Mouse (Mus musculus): ENCODE measurements around the gene Wwtr1. TPM values are rescaled to one million over a fixed set of nuclear protein-coding genes. Genes with fewer than 3 reads are reported as not detected.

Gene Wwtr1
- total RNA-seq, 2 experiments from 2014 or later, result 57.9 to 61.6 TPM

DNA sequence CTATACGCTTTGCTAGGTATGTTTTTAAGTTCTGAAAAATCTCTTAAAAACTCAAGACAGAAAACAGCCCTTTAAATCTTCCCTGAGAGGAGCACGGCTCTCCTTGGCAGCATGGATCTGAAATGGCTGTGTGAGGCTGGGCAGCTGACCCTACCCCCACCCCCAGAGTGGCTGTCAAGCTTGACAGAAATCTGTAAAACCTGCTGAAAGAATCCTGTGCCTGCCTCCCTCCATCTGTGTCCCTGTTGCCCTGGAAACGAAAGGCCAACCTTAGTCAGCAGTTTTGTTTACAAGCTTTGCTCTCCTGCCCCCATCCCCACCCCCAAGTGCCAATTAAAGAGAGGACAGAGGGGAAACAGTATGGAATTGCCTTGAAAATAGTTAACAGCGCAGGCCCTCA lies 103.3 kb downstream of the Wwtr1 start:
- intact Hi-C loops (cut with DNase I), result no loop called here

DNA sequence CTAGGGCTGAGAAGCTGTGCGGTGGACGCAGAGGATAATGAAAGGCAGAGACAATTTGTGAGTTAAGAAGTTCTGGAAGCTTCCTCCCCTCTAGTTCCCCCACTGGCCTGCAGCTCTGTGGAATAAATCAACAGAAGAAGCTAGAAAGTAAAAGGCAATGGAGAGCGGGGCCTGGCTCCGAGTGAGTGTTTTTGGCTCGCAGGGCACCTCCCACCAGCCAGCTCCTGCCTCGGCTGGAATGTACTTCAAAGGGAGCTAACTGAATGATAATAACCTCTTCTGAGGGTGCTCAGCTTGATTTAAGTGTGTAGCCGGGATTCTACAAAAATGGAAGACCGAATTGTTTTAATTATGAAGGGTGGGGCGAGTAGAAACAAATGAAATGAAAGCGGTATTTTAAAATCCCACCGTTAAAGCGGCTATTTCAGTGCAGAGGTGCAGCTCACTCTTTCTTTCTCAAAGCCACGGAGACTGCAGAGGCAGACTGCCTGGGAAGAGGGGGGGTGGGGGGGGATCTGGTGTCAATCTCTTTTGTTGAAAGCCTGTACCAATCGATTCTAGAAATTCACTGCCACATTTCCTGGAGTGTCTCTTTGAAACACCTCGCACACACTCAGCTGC lies 104.6 kb downstream of the Wwtr1 start:
- intact Hi-C loops (cut with DNase I), result loop anchor here (1.0 to 2.0 kb wide), 3 partner anchors 44 to 144 kb away; partner anchors contain the start of gene Wwtr1
- DNase-seq (ENCODE audit: low spot score), result no peak

More for the DNA sequence above, 103.3 kb downstream of the Wwtr1 start:
- DNase-seq (ENCODE audit: low spot score), result no peak

DNA sequence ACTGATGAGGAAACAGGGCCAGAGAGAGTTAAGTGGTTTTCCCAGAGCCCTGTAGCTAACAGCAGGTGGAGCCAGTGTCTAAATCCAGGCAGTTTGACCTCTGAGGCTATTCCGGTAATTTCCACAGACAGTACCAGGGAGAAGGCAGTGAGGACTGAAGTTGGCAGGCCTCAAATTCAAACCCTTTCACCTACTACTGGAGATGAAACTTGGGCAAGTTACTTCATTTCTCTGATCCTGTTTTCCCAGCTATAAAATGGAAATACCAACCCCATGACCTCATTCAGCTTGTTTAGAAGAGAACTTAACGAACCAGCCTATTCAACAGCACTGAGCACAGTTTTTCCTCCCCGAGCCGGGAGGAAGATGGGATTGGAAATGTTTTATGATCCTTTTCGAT lies 105.4 kb downstream of the Wwtr1 start:
- DNase-seq (ENCODE audit: low spot score), result peak; percentile 31
- intact Hi-C loops (cut with DNase I), result loop anchor here (1.0 to 2.0 kb wide), 3 partner anchors 44 to 145 kb away; partner anchors contain the start of gene Wwtr1

DNA sequence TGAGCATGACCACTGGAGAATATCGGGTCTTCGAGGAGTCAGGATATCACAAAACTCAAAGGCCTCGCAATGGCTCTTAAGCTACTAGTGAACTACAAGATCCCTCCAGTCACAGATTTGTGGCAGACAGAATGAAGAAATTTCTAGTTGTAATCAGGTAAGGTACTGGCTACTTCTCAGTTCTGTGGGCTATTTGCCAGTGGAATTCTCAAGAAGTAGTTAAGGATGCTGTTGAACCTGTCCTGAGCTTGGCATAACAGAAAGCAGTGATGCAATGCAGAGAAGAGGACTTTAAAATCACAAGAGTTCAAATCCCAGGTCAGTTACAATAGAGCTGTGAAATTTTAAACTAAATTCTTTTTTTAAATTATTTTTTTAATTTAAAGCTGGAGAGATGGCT lies 106.4 kb downstream of the Wwtr1 start:
- intact Hi-C loops (cut with DNase I), result no loop called here

DNA sequence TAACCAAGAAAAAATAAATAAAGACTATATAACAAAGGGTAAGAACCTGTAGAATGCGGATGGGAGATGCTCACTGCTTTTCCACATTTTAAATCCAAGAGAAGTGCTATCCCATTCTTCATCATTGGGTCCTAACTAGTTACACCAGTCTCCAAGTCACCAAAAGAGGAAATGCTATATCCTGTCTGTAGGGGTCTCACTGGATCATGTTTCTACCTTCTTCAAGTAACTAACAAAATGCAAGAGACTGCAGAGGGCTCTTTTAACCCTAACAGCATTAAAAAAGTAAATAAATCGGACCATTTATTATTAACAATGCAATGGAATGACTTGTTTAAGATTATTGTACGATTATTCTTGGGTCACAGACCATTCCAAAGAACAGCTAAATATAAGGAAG lies 109.4 kb downstream of the Wwtr1 start:
- DNase-seq (ENCODE audit: low spot score), result no peak
- intact Hi-C loops (cut with DNase I), result loop anchor here (1.0 kb wide), 1 partner anchor 159 kb away; no protein-coding TSS in a partner anchor

More for the DNA sequence above, 106.4 kb downstream of the Wwtr1 start:
- DNase-seq (ENCODE audit: low spot score), result no peak

DNA sequence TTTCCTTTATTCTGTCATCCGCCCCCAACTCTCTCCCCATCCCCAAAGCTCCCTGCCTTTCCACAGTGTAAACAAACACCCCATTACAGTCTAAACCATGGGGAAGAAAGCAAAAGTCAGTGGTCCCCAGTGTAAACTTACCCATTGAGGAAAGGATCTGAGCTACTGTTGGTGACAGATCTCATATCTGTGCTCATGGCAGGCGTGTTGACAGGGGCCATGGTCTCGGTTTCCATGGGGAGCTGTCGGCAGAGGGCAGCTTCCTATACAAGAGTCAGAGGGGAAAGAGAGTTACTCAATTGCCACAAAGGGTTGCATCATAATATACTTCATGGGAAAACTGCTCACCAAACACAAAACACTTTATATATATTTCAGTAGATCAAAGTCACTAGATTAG lies 112.4 kb downstream of the Wwtr1 start:
- intact Hi-C loops (cut with DNase I), result no loop called here
- no peak for DNase-seq (ENCODE audit: low spot score)

DNA sequence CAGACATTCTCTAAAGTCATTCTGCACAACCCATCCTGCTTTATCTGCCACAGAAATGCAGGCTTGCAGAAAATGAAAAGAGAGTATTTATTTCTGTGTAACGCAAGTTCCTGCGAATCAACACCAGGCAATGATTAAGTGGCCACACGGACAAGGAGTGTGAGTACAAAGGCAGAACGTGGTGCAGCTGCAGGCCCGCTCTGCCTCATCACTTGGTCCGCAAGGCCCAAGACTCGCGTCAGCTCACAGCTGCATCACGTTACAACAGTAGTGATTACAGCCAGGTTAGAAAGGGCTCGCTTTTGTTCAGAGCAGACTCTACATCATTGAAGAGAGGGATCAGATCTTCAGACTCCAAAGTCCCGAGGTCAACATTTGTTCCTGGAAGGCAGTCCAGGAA lies 117.1 kb downstream of the Wwtr1 start:
- intact Hi-C loops (cut with DNase I), result no loop called here
- DNase-seq (ENCODE audit: low spot score), result no peak

DNA sequence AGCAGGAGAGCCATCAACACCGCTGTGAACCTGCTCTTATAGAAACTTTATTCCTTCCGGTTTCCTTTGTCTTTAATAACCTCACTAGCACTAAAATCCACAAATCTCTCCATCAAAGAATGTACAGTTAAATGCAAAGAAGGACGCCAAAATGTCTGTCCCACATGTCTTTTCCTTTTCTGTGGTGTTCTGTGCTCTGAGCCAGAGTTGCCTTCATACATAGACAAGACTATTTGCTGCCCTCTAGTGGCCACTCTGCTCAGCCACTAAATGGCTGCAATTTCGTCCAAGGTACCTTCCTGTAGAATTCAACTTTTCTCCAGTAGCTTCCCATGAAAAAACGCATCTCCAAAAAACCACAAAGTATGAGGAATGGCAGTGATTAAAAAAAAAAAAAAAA lies 127.3 kb downstream of the Wwtr1 start:
- intact Hi-C loops (cut with DNase I), result loop anchor here (1.0 to 5.0 kb wide), 2 partner anchors 116 to 181 kb away; no protein-coding TSS in a partner anchor

DNA sequence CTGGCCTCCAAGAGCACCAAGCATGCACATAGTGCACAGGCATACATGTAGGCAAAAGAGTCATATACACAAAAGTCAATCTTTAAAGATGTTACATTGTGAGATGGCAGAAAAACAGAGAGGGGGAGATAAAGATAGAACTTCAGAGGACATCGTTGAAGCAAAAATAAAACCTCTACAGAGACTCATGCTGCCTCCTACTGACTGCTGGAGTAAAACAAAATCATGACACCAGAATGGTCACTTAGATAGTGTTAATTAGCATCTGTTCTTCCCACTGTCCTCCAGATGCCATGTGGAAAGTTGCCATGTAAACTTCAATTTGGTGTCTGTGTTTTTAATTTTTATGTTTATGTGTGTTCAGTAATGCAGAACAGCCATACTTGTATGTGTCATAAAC lies 127.8 kb downstream of the Wwtr1 start:
- DNase-seq (ENCODE audit: low spot score), result no peak
- intact Hi-C loops (cut with DNase I), result loop anchor here (1.0 to 5.0 kb wide), 2 partner anchors 116 to 181 kb away; no protein-coding TSS in a partner anchor

More for the DNA sequence above, 127.3 kb downstream of the Wwtr1 start:
- peak; percentile 27 for DNase-seq (ENCODE audit: low spot score)

DNA sequence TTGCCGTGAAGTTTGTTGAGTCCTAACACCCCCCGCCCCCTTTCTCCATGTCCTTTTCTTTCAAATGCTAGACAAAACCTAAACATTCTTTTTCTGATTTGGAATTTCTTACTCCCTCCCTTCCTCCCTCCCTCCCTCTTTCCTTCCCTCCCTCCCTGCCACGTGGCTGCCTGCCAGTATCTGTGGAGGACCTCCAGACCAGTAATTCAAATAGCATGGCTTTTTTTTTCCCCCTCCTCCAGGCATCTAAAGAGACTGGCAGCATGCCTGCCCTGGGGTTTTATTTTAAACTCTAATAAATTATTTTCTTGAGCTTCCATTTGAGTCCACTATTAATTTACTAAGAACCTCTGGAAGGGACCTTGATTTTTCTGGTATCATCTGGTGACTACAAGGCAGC lies 130.0 kb downstream of the Wwtr1 start:
- intact Hi-C loops (cut with DNase I), result loop anchor here (5.0 kb wide), 1 partner anchor 113 kb away; no protein-coding TSS in a partner anchor
- no peak for DNase-seq (ENCODE audit: low spot score)

DNA sequence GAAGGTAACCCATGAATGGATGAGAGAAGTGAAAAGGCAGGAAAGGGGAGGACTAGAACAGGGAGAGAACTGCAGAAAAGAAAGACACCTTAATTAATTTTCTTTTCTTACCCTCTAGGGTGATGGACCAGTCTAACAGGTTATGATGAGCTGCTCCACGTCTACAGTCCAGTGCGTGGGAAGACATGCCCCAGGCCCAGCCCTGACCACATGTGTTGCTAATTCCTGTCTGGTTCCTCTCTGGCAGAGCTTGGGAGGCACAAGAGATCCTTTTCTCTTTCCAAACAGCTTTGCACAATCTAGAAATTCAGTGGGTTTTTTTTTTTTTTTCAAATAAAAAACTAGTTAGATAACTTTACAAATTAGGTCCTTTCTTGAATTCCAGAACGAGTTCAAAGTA lies 134.8 kb downstream of the Wwtr1 start:
- intact Hi-C loops (cut with DNase I), result no loop called here
- DNase-seq (ENCODE audit: low spot score), result no peak

DNA sequence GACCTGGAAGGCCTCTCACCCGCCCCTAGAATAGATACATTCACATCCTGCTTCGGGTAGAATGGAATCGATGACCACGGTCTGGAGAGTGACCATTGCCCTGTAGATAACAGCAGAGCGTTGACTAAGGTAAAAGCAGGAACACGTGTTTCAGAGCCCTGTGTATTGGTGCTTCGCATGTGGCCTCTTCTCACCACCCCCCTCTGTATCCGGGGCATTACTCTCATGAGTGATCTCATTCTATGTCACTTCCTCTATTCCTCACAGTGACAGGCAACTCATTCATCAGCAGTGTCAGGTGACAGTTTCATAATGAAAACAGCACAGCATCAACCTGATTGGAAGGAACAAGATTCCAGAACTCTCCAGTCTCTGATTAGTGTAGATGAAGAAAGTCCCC lies 140.3 kb downstream of the Wwtr1 start:
- no peak for DNase-seq (ENCODE audit: low spot score)

DNA sequence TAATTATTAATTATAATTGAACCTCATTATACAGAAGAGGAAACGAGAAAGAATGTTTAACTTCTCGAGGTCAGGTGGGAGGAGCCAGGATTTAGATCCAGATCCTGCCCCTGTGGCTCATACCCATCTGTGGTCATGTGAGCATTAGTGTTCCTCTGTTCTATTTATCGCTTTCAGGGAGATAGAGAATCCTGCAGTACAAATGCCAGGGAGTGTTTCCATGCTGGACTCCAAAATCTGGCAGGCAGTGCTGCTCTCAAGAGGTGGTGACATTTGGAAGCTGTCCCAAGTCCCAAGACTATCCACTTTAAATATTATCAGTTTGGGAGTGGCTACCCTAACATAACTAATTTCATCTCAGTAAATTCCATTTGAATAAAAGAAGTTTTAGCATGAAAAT lies 144.0 kb downstream of the Wwtr1 start:
- intact Hi-C loops (cut with DNase I), result no loop called here
- no peak for DNase-seq (ENCODE audit: low spot score)

More for the DNA sequence above, 140.3 kb downstream of the Wwtr1 start:
- intact Hi-C loops (cut with DNase I), result no loop called here

DNA sequence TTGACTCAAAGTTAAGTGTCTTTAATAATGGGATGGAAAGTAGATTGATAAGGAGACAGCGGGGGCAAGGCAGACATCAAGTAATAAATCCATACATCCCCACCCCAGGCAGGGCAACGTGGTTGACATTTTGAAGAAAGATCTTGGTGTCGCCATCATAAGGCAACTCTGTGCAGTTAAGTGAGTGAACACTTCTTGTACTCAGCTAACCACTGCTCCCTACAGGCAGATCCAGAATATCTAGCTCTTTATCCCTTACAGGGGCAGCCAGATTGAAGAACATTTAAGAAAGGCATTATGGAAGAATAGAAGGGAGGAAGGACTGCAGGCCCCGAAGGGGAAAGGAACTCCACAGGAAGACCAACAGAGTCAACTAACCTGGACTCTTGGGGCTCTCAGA lies 146.2 kb downstream of the Wwtr1 start:
- intact Hi-C loops (cut with DNase I), result loop anchor here (2.0 to 5.0 kb wide), 3 partner anchors 42 to 163 kb away; no protein-coding TSS in a partner anchor
- no peak for DNase-seq (ENCODE audit: low spot score)

DNA sequence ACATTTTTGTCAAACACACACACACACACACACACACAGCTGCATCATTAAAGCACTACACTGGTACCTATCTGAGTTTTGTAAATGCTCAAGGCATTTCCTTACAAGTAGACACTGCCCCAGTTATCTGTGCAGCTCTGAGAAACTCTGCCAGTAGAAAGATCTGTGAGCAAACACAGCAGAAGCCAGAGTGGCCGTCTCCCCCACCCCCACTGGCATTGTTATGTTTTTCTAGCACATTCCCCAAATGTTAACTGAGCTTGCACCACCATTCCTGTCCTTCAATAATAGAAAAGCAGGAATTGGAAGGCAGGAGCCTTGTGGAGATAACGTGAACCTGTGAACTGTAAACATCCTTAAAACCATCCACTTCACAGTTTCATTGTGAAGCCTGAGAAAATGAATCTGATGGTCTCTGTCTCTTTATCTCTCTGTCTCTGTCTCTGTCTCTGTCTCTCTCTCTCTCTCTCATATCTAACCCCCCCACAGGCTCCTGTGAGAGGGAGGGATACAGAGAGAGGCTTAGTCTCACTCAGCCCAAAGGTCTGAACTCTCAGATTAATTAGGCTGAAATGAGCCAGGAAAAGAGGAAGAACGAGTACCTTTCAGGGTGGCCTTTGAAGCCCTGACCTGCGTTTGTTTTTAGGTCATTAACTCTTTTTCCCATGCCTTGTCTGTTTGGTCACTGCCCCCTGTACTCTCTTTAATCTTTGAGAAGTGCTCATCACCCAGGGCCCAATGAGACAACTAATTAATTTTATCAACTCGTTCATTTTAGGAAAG lies 146.8 kb downstream of the Wwtr1 start:
- intact Hi-C loops (cut with DNase I), result loop anchor here (2.0 to 5.0 kb wide), 3 partner anchors 42 to 162 kb away; no protein-coding TSS in a partner anchor
- DNase-seq (ENCODE audit: low spot score), result peak; percentile 14

DNA sequence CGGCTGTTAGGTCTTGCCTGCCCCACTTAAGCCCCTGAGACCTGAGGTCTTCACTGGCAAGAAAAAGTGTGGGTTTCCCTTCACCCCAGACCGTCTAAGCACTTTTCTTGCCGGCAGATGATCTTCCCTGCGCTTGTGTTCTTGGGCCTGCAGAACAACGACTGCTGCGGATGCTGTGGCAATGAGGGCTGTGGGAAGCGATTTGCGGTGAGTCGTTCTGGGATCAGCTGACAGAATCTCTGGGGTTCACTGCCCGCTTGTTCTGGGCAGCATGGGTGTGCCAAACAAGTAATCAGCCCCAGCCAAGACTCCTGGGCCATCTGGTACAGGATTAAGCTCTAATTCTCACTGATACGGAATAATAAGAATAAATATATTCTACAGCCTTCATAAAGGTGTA lies 149.4 kb downstream of the Wwtr1 start:
- no peak for DNase-seq (ENCODE audit: low spot score)
- intact Hi-C loops (cut with DNase I), result loop anchor here (5.0 kb wide), 2 partner anchors 39 to 89 kb away; no protein-coding TSS in a partner anchor

DNA sequence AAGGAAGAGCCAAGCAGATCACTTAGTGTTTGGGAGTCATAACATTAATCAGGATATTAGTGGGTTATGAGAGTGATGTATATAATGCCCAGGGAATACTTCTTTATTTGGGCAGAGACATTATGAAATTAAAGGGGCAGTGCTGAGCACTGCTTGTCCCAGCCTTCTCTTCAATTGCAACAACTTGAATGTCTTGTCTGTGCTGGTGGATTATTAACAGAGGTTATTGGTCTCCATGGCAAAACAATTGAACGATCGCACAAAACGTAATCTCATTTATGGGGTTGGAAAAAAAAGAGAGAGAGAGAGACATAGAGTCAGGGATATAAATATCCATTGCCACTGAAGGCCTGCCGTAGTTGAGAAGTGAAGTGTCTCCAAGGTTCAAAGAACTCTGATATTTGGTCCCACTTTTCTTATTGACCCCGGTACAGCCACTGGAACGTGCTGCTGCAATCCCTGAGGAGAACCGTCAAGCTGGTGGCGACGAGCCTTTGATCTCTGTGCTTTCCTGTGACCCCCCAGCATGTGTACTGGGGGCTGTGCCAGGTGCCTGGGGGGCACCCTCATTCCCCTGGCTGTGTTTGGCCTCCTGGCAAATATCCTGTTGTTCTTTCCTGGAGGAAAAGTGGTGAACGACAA lies 150.5 kb downstream of the Wwtr1 start, which contains the start of gene Tm4sf4:
TSS of gene Tm4sf4 (plus strand) at position 226 of the 642 bp plus-strand sequence.
- no peak for DNase-seq (ENCODE audit: low spot score)
- intact Hi-C loops (cut with DNase I), result loop anchor here (5.0 kb wide), 2 partner anchors 38 to 88 kb away; no protein-coding TSS in a partner anchor

DNA sequence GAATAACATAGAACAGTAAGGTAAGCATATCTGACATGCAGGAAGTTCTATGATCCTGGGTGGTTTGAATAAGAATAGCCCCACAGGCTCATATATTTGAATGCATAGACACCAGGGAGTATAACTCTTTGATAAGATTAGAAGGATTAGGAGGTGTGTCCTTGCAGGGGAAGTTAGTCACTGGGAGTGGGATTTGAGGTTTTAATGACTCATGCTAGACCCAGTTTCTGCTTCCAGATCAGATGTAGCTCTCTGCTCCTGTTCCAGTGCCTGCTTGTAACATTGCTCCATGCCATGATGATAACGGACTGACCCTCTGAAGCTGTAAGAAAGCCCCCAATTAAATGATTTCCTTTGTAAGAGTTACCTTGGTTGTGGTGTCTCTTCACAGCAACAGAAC lies 155.1 kb downstream of the Wwtr1 start:
- intact Hi-C loops (cut with DNase I), result no loop called here
- no peak for DNase-seq (ENCODE audit: low spot score)

DNA sequence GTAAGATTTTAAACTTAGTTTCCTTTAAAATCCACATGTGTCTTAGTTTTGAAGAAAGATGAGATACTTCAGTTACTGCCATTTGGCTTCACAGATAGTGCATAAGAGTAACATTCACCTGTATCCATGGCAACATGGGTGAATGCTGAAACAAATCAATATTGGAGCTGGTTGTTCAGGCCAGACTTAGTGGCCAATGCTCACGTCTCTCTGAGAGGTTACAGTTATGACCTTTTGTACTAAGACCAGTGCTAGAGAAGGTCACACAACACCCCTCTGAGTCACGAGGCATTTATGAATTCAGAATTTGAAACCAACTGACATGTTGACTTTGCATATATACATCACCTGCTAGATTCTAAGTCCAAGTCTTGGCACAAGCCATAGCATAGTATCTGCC lies 155.5 kb downstream of the Wwtr1 start:
- no peak for DNase-seq (ENCODE audit: low spot score)
- intact Hi-C loops (cut with DNase I), result no loop called here

DNA sequence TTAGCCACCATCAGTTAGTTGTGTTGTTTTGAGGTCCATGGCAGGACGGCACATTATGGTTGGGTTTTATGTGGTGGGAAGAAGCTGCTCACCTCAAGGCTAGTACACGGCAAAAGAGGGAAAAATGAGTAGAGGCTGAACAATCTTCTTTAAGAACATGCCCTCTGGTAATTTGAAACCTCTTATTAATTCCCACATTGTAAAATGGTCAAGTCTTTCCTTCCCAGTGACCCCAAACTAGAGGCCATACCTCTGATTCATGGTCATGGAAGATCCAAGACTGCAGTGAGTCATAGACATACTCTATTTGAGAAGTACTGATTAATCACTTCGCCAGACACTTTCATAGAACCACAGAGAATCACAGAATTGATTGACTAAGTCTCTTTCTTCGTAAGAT lies 164.2 kb downstream of the Wwtr1 start:
- no peak for DNase-seq (ENCODE audit: low spot score)
- intact Hi-C loops (cut with DNase I), result no loop called here

All from heart, postnatal 25 days (tissue).